Mouse (Mus musculus) ZHBTc4 (cell line): ENCODE measurements around the gene 6030408B16Rik.

Source experiments
- DNase-seq: peaks from one replicate; pipeline ENCODE4 v3.0.0-alpha.2; 2011; ENCODE audit warnings: low read depth, low spot score

The 6030408B16Rik gene

DNA sequence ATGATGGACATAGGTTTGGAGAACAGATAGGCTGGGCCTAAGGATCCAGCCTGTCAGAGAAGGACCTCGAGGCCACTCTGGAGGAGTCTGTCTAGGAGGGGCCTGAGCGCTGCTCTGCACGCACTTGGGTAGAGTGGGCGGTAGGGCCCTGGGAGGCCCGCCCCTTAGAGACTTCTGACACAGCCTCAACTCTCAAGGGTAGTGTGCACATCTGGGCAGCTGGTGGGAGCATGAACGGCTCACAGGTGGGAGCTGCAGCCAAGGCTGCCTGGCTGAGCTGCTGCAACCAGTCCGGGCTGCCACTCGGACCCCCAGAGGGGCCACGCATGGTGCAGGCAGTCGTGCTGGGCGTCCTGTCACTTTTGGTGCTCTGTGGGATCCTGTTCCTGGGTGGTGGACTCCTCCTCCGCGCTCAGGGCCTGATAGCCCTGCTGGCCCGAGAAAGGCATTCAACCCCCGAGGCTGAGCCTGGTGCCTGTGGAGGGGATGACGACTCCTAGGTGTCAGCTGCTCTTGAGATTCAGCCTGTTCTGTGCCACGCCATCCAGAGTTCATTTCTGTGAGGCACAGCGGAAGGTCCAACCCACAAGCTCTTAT is at the start of gene 6030408B16Rik:
Gene 6030408B16Rik, plus strand, starts transcription at position 188 of the 597 bp plus-strand sequence.
- DNase-seq, result no peak

DNA sequence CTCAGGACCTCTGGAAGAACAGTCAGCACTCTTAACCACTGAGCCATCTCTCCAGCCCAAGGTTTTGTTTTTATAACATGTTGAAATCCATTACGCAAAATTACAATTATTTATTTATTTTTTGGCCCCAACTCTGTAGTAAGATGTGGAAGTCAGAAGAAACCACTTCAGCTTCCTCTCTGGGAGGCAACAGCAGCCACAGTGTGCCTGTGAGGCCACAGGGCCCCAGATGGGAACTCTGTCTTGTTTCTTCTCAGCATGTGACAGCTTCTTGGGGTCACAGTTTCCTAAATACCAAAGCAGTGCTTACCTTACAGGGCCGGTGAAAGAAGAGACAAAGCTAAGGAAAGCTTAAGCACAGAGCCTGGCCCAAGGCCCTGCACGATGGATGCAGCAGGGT is 49.0 kb upstream of the 6030408B16Rik start:
- DNase-seq, result no peak

DNA sequence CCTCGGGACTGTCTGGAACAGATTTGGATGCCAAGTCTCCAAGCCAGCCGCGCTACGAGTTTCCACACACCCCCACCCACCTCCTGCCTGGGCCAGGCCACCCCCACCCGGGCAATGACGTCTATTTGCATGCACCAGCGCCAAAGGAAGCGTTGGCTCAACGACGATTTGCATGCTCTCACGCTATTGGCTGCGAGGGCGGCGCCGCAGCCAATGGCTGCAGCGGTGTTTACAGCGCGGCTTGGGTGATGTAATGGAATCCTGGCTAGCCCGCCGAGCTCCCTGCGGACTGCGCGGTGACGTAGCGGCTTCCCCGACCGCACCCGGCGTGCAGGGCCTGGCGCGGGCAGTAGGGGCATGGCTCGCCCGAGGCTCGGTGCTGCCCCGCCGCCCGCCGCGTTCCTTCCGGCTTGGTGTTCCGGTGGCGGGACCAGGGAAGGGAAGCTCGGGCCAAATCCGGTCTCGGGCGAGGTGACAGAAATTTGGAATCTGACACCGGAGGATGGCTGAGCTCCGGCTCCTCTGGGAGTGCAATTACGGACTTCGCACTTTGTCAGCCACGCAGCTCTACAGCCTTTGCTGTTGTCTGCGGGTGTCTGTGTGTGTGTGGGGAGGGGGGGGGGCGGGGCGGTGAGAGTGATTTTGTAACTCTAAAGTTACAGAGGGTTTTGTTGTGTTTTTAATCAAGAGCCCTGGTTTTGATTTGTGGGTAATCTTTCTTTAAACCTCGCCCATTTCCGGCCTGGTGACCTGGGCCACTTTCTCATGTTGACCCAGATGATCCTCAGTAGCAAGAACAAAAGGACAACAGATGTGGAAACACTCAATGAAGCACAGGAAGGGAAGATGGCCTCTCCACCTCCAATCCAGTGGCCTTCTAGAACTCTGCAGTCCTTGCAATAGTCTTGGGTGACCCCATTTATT is 46.5 kb upstream of the 6030408B16Rik start:
- peak; percentile 99 for DNase-seq

DNA sequence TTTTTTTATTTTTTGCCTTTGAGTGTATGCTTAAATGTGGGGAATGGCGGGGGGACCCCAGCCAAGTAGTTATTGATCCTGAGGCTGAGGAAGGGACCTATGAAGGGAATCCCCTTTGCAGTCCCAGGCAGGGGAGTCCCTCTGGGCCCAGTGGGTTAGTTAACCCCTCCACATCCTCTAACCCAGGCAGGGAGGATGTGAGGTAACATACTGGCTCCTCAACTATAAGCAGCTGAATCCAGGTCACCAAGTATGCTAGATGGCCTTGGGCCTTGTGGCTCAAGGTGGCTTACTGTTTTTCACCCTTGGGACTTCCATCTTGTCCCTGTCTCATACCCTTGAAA is 45.9 kb upstream of the 6030408B16Rik start:
- DNase-seq, result no peak

DNA sequence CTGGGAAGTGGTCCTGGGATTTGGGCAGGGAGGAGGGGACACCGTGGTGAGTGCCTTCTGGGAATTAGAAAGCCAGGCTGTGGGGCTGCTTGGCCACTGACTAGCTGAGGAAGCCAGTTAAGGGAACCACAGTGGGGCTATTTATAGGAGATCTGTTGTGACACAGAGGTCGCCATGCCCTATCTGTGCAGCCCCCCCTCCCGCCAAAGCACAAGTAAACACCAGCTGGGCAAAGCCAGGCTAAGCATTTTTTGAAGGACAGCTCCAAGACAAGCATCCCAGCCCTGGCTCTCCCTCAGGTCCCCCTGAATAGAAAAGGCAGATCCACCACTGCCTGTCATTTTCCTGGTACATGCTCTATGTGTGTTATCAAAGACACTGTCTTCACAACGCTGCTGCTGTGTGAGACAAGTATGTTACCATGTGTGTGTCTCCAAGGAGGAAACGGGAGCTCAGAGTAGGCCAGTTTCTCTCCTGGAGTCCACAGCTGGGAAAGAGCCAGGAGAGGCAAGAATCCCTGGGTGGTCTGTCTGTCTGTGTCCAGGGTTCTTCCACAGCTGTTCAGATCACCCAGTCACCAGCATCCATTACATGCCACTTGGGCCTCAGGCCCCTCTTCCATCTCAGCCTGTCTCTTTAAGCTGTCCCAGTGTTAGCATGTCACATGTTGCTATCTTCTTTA is 44.8 kb upstream of the 6030408B16Rik start:
- no peak for DNase-seq

DNA sequence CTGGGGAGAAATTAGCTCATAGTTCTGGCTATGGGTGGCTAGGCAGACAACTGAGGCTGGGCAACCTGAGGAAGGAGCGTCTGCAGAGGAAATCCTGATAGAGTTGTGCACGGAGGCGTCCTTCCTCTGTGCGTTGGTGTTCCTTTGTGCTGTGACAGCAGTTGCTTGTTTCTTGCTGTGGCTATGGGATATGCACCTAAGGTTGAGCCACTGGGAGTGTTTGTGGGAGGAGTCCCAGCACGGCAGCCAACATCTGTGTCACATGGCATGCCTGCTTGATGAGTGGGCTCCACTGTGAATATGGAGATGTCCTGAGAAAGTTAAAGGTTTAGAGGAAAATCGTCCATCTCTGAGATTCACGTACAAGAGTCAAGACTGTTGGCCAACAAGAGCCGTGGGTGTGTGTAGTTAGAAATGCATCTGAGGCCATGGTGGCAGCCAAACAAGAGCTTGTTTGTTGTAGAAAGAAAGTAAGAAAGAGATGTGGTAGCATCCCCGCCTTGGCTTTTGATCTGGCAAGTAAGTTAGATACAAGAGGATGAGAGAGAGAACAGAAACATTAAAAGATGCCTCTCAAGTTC is 42.7 kb upstream of the 6030408B16Rik start:
- DNase-seq, result peak; percentile 47

DNA sequence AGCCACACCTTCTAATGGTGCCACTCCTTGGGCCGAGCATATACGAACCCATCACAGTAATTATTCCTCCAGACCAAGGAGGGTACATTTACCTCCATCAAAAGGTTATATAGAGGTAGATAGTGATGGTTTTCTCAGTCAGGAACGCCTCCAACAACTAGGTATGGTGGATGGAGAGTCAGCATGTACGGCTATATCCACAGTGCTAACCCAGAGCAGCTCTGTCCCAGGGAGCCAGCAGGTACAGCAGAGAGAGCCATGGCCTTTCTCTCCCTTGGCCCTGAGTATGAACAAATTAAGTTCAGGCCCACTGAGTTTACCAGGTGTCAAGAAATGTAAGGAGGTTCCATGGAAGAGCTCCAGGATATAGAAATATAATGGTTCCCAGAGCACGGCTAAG is 41.1 kb upstream of the 6030408B16Rik start:
- DNase-seq, result no peak

DNA sequence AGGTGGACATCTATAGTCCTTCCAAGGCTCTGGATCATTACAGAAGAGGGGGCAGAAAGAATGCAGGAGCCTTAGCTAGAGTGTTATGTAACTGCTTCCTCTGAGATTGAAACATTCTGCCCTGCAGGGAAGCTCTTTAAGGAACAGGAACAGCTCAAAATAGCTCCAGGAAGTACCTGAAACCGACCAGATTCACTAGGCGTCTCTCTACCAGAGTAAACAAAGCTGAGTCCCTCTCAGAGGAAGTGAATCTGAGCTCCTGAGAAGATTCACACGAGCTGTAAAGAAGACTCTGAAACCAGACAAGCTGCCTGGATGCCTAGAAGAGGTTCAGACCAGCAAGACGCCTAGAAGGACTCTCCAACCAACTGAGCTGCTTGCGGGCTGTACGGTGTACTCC is 40.4 kb upstream of the 6030408B16Rik start:
- DNase-seq, result no peak

DNA sequence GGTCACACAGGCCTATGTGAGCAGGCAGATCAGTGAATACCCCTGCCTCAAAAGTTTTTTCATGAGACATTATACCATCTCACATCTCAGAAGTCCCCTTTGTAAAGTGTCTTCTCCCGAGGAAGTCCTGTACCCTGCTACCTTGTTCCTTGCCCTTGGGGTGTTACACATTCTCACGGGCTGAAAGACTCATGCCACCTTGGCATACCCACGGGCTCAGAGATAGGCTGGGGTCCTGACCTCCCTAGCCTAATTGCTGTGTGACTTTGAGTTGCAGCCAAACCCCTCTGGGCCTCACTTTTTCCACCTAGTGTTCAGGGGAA is 39.5 kb upstream of the 6030408B16Rik start:
- no peak for DNase-seq

DNA sequence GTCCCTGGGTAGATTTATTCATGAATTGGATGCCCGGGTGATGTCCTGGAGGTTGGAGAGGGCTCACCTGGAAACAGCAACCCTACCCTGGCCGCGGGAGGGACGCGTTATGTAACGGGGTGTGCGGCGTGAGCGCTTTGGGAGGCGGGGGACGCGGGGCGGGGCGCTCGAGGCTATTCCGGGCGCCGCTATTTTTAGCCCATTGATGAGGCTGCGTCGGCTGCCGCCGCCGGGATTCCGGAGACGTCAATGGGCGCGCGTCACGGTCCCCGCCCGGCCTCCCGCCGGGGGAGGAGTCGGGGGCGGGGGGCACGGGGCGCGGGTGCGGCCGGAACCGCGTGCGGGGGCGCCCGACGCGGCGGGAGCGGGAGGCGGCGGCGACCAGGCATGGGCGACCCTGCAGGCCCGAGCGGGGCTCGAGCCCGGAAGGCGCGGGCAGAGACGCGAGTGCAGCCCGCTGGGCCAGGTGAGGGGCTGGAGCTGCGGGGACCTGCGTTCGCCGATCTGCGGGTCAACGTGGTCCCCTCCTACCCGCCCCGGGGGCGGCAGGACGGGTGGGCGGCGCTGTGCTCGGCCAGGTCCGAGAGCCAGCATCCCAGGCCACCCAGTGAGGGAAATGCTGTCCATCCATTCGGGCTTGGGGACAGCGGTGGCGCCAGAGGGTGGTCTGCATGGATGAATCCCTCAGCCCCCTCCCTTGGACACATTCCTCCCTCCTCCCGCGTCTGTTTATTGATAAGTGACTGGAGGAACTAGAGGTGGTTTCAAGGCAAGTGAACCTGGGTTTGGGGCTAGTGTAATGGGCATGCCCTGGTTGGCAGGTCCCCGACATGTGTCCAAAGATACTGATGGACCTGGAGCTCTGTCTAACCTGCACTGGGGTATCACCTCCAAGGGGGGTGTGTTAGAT is 38.9 kb upstream of the 6030408B16Rik start, which contains the start of gene Nr4a1:
Gene Nr4a1, plus strand, starts transcription at position 384 of the 910 bp plus-strand sequence.
- DNase-seq, result peak; percentile 65

DNA sequence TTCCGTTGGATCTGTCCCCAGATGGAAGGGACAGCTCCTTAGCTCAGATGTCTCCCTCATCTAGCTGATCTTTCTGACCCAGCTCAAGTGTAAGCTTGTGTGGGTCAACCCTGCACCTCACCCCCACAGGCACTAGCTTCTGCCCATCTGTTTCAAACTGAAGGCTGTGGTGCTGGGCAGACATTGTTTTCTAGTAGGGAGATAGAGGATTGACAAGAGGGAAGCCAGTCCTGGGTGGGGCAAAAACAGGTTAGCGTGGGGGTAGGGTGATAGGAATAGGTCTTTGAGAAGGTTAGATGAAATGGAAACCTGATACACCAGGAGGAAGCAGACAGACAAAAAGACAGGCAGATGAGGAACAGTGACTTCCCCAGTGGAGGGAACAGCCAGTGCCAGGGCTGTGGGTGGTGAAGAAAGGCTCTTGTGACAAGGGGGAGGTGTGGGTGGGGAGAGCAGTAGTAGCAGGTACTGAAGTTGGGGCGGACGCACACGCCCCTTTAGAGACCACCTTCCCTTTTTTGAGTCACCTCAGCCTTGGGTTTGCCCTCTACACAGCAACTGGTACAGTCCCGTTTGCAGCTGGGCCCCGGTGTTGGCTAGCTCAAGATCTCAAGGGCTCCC is 37.1 kb upstream of the 6030408B16Rik start:
- DNase-seq, result no peak

DNA sequence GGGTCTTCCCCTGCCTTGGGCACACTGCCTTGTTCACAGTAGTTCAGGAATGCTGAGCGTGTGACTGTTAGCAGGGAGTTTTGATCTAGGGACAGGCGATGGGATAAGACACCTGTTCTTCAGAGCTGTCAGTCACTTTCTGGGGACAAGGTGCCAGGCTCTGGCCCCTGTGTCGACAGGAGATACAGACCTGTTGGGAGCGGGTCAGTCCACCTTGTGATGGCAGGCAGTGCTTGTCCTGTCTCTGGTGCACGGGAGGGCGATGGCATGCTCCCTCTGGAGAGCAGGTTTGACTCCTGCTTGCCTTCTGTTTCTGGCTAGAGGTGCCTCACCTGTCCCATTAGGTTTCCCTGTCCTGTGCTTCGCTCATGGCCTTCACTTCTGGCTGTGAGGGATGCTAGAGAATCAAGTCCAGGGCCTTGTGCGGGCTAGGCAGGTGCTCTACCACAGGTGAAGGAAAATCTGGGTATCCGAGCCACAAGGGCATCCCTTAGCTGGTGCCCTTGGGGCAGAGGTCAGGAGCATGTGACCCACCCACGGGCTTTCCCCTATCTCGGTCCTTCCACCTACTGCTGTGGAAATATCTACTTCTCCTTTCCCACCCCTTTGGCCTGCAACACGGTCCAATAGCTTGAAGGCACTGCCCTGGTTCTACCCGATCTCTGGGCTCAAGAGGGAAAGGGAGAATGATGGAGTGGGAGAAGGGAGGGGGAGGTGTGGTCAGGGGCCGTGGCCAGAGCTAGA is 36.4 kb upstream of the 6030408B16Rik start:
- DNase-seq, result no peak

DNA sequence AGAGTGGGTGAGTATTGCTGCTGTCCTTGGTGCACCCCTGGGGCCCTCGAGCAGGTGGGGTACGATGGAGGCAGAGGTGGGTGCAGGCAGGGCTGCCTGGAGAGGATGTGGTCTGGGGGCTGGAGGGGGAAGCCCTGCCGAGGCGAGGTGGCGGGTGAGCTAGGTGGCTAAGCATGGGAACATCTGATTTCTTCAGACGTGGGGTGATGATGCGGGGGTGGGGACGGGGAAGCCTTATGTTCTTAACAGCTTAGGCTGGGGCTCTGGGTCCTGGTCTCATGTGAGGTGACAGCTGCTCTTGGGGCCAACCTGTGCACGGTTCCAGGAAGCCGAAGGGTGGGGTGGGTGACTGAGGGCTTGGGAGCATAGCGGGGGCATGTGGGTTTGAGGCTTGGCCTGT is 34.6 kb upstream of the 6030408B16Rik start:
- no peak for DNase-seq

DNA sequence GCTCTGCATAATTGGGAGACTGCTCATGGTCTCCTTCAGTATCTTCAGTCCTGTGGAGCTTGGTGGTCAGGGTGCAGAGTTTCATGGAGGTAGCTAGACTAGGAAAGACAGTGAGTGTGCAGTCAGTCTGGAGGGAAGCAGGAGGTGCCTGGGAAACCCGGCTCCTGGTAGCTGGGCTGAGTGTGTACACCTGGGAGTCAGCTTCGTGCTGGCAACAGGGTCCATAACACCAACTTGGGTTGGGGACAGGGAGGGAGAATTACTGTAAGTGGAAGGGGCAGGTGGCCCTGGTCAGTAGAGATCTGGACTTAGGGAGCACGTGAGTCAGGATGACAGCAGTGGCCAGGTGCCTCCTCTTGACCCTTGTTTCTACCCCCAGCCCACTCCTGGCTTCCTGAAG is 33.1 kb upstream of the 6030408B16Rik start:
- no peak for DNase-seq

DNA sequence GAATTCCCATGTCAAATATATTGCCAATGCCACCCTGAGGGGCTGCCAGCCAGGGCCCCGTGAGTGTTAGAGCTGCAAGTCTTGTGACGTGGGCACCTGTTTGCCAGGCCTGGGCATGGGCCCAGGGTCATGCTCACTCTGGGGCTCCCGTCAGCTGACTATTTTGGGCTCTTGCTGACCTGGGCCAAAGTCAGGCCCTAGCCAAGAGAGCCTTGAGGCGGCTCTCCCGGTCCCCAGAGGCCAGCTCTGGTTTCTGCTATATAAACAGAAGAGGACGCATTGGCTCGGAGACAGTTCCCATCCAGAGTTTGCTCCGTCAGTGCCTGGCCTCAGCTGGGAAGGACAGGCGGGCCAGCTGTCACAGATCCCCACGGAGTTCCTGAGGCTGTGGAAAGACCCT is 32.6 kb upstream of the 6030408B16Rik start:
- no peak for DNase-seq

DNA sequence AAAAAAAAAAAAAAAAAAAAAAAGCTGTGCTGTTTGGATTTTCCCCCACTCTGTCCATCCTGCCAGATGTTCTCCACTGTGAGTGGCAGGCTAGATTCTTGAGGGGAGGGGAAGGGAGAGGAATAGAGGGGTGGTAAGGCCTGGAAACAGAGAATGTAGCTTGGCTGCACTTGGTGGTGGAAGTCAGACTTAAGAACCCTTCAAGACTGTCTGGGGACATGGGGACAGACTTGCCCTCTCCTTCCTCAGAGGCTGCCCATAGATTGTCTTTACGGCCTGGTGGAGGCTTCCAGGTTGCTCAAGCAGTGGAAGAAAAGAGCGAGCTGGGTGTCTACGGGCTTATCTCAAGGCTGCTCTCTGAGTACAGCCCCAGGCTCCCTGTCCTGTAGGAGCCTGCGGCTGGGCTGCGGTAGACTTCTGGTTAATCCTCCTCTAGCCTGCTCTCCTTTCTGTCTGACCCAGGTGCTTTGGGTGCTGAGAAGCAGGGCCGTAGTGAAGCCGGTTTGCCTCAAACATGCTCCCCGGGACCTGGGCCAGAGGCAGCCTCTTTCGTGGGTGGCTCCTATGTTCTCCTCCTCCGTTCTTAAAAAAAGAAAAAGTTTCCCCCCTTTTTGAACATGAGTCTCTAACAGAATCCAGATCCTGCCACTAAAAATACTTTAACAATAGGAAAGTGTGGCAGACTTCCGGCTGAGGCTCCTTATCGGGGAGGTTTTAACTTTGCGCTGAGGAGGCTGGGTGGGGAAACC is 32.0 kb upstream of the 6030408B16Rik start:
- DNase-seq, result no peak

DNA sequence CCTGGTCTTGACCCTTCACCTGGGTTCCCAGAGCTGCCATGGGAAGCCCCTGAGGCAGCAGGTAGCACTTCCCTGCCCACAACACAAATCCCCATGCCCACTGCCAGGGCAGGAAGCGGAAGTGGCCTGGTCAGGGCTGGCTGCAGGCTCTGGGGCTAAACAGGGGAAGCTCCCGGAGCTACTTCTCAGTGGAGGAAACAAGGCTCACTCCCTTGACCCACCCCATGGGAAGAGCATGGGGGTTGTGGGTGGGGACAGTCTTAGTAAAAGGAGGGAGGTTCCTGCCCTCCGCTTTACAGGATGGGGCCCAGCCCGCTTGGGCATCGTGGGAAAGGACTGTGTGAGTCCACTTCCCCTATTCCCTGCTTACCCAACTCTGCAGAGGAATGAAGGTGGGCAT is 30.5 kb upstream of the 6030408B16Rik start:
- DNase-seq, result no peak

DNA sequence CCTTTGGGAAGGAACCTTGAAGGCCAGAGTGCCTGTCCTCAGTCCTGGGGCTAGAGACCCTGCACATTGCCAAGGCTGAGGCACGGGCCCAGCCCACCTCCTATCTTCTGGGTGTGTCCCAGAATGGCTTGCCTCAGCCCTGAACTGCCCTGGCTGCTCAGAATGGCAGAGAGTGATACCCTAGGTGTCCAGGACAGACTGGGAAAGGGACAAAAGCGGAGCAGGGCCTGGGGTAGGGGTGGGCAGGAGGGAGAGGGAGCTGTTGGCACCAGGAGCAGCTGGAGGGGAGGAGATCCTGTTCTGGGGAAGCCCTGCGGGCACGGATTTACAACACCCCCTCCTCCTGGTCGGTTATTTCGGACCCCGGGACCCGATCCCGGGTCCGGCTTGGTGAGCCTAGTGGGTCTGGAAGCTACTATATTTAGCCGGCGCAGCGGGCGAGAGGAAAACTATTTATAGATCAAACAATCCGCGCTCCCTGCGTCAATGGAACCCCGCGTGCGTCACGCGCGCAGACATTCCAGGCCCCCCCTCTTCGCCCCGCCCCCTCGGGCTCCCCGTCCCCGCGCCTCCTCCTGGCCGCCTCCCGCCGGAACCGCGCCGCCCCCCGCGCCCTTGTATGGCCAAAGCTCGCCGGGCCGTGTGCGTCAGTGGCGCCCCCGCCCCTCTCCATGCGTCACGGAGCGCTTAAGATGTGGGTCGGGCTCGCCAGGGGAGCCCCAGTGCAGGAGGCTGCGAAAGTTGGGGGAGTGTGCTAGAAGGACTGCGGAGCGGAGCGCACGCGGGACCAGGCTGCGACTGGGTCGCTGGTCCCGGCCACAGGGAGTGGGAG is 26.7 kb upstream of the 6030408B16Rik start:
- DNase-seq, result peak; percentile 84
